Mouse (Mus musculus): ENCODE measurements around the gene Flrt1.

Flrt1 gene

GRCm38 (mm10) chr19:7130317-7130716, 24.8 kb upstream of the Flrt1 start:
- DNase-seq (ENCODE audit: low spot score): no peak

GRCm38 (mm10) chr19:7128551-7129475, 23.3 kb upstream of the Flrt1 start:
- no peak for DNase-seq (ENCODE audit: low spot score)

GRCm38 (mm10) chr19:7126933-7127332, 21.4 kb upstream of the Flrt1 start:
- DNase-seq (ENCODE audit: low spot score): no peak

DNA sequence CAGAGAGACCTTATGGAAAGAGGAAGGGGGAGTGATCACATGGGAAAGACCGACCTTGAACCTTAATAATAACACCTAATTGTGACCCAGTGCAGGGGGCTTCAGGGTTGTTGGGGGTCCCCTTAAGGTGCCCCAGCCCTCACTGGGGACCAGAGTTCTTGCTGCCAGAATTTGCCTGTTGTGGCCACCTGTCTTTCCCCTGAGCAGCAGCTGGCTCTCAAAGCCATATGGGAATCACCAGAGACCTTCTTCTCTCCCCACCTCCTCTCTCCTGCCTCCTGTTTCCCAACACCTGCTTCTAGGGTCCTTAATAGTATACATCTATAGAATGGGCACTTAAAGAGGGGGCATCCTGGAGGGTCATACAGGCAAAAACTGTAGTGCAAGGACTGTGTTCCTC, 20.7 kb upstream of the Flrt1 start:
- no peak for DNase-seq (ENCODE audit: low spot score)

GRCm38 (mm10) chr19:7125526-7126156, 20.1 kb upstream of the Flrt1 start:
- DNase-seq (ENCODE audit: low spot score): no peak

- DNase-seq (ENCODE audit: low spot score): no peak
These were observed 17.3 kb upstream of the Flrt1 start for GRCm38 (mm10) chr19:7122698-7123306.

DNA sequence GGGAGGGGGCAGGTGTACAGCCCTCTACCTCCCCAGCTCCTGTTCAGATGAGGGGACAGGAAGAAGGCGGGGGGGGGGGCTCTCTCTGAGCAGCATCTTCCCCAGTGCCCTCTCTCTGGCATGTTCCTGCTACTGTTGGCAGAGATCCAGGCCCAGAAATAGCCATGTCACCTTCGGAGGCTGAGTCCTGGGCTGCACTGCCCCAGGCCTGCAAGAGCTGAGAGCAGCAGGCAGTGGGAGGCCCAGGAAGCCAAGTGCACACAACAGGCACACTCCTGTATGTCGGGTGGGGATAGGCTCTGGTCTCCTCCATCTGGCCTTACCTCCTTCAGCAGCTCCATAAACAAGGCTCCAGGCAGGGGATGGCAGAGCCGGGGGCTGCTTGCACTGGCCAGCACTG, 16.7 kb upstream of the Flrt1 start:
- DNase-seq (ENCODE audit: low spot score): no peak

DNA sequence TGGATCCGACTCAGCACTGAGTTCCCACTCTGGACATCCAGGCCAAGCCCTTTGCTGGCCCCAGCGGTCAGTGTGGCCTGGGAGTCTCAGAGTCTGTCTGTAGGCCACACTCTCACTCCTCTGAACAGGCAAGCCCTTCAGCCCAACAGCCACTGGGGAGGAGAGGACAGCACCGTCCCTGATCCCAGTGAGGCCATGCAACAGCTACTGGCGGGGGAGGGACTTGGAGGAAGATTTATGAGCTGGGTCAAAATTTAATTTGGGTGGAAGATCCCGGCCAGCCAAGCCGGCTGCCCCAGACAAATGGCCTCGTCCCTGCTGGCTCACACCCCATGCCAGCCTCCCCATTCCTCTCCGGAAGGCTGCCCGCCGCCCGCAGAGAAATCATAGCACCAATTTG, 15.7 kb upstream of the Flrt1 start:
- DNase-seq (ENCODE audit: low spot score): no peak

DNA sequence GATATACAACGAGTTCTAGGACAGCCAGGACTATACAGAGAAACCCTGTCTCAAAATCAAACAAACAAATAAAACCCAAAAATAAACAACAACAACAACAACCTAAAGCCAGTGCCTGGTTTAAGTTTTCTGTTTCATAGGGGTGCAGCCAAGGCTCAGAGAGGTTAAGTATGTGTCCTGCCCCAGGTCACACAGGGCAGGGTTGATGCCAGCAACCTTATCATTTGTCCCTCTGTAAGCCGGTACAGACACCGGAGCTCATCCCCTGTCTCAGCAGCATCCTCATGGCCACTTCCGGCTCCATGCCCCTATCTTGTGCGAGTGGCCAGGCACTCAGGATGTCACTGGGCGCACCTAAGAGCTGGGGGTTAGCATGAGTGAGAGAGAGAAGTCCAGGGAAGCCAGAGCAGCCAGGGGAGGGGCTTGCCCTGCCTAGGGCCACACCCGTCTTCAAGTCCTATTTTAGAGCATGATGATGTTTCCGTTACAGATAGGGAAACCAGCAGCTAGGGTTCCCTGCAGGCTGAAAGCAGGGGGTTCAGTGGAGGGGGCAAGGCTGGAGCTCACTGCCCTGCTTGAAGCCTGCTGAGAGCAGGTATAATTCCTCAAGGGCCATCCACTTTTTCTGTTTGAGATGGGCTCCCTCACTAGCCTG, 12.3 kb upstream of the Flrt1 start:
- DNase-seq (ENCODE audit: low spot score): no peak

DNA sequence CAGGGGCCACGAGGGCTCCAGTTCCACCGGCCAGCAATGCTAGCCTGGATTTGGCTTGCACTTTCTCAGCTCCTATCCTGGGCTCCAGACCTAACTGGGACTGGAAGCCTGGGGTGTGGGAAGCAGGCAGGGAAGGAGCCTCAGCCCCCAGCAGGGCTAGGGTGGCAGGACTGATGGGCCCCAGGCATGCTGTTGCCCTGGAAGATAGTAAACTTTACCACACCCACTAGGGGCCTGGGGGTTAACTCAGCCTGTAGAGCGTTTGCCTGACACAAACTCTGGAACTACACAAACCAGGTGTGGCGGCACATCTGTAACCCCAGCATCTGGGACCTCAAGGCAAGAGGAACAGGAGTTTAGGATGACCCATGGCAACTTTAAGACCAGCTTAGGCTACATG, 11.6 kb upstream of the Flrt1 start:
- no peak for DNase-seq (ENCODE audit: low spot score)

- no peak for DNase-seq (ENCODE audit: low spot score)
These were observed 10.7 kb upstream of the Flrt1 start for GRCm38 (mm10) chr19:7116038-7116731.

- no peak for DNase-seq (ENCODE audit: low spot score)
These were observed 8.0 kb upstream of the Flrt1 start for GRCm38 (mm10) chr19:7113574-7113973.

DNA sequence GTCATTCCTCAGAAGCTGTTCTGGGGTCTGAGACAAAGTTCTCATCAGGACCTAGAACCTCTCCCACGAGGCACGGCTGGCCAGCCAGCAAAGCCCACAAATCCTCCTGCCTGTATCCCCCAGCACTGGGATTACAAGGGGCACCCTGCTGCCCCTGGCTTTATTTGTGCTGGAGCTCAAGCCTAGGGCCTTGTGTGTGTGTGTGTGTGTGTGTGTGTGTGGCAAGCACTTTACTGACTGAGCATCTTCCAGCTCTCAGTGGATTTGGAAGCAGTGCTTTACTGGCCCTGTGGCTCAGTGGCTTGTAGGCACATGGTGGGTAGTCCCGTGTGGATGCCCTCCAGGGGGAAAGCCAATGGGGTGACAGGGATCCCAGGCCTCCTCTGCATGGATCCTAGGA, 7.1 kb upstream of the Flrt1 start:
- no peak for DNase-seq (ENCODE audit: low spot score)

- no peak for DNase-seq (ENCODE audit: low spot score)
These were observed 6.2 kb upstream of the Flrt1 start for GRCm38 (mm10) chr19:7111710-7112109.

GRCm38 (mm10) chr19:7111309-7111708, 5.8 kb upstream of the Flrt1 start:
- no peak for DNase-seq (ENCODE audit: low spot score)

DNA sequence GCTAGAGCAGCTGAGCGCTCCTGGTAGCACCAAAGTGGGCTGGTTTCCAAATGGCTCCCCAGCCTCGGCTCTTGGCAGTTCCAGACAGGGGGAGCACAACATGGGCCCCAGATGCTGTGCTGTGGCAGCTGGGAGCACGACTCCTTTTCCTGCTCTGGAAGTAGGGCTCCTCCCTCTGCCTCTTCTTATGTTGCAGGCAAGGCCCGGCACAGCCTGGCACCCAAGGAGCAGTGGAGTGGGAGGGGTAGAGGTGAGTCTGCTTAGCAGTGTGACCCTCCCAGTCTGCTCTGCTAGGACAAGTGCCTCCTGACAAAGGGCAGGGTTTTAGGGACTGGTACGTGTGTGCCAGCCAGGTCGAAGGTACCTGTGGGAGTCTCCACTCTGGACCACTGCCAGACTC, 5.3 kb upstream of the Flrt1 start:
- no peak for DNase-seq (ENCODE audit: low spot score)

- DNase-seq (ENCODE audit: low spot score): no peak
These were observed 4.6 kb upstream of the Flrt1 start for GRCm38 (mm10) chr19:7110097-7110496.

DNA sequence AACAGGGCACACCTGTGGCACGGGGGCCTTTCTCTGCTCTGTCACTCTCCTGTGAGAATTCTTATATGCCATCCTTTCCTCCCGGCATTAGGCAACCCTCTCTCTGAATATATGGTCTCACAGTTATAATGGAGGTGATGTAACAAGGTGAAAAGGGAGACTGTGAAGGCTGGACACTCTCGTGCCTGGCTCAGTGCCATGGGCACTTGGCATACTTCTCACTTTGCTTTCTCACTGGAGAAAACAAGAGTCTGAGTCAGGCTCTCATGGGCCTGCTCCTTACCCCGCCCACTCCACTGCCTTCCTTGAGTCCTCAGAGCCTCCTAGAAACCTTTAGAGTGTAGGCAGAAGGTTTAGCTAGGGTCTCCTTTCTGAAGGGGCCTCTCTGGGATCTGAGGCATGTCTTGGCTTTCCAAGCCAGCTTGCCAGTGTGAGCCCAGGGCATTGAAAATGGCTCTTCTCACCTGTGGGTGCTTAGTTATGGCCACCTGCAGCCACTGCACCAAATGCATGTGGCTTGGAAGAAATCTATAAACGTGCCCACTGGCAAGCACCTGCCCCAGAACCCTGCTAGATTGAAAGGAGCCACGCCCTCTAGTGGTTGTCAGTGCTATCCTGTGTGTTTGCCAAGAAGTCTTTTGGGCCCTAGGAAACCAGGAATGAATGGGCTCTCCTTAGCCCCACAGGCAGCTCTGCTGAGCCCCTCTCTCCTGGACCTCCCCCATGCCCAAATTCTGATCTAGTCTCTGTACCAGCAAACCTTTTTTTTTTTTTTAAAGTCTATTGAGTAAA, 2.8 kb upstream of the Flrt1 start:
- no peak for DNase-seq (ENCODE audit: low spot score)

GRCm38 (mm10) chr19:7107174-7107573, 1.6 kb upstream of the Flrt1 start:
- DNase-seq (ENCODE audit: low spot score): no peak

DNA sequence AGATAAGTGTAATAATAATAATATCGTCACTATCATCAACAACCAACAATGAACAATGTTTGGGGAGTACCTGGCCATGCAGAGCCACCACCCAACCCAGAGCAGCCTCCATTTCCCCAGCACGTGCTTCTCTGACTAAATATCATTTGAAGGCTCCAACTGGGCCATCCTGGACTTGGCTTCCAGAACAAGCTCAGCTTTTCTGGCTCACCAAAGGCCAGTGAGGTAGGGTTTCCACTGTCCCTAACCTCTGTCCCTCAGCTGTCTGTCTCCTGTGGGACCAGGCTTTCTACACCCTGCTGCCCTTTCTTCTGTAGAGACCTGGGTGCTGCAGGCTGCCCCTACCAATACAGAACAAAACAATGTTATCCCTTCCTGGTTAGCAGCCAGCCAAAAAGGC, 1.0 kb upstream of the Flrt1 start:
- DNase-seq (ENCODE audit: low spot score): no peak

- DNase-seq (ENCODE audit: low spot score): no peak
These were observed 1.5 kb downstream of the Flrt1 start for GRCm38 (mm10) chr19:7103993-7104401.
